Mouse (Mus musculus) embryonic facial prominence, embryonic 14.5 days (tissue): ENCODE measurements around the gene Bst2. TPM values are rescaled to one million over a fixed set of nuclear protein-coding genes. Genes with fewer than 3 reads are reported as not detected.
A peak's percentile ranks its signal among the peaks of the same experiment; 100 is the strongest.
"Not testable (repeated sequence)": the region's sequence is repeated elsewhere in the genome, so short reads cannot be mapped to it uniquely, and the experiment has no call there.

ENCODE experiments used
- ATAC-seq: fragments of 200-750 bp; cut with Nextera tagmentation; 2 replicates; pipeline ENCODE4 v1.8.0; 2017; ENCODE audit warnings: low read depth, moderate number of reproducible peaks, moderate TSS enrichment
- DNase-seq: peaks from one replicate; pipeline ENCODE4 v3.0.0-alpha.2; 2015; ENCODE audit warnings: low spot score
- H3K27ac ChIP-seq: fragments of 300-500 bp; sonication (generic); replicated peaks from 2 replicates; pipeline ENCODE4 v1.5.1; 2014; ENCODE audit warnings: low read depth, mild to moderate bottlenecking, low read length, moderate library complexity
- H3K27me3 ChIP-seq: fragments of 300-500 bp; sonication (generic); replicated peaks from 2 replicates; pipeline ENCODE4 v1.6.1; 2014; ENCODE audit warnings: low read length; ENCODE audit not compliant: control insufficient read depth, insufficient read depth
- H3K36me3 ChIP-seq: fragments of 300-500 bp; sonication (generic); 2 replicates; pipeline ENCODE4 v1.6.1; 2014; ENCODE audit warnings: low read length, mixed read lengths; ENCODE audit not compliant: control insufficient read depth, insufficient read depth
- H3K4me1 ChIP-seq: fragments of 300-500 bp; sonication (generic); 2 replicates; pipeline ENCODE4 v1.6.1; 2014; ENCODE audit warnings: antibody characterized with exemption, low read length; ENCODE audit not compliant: control insufficient read depth, insufficient read depth
- H3K4me2 ChIP-seq: fragments of 300-500 bp; sonication (generic); 2 replicates; pipeline ENCODE4 v1.6.1; 2014; ENCODE audit warnings: low read depth, mild to moderate bottlenecking, low read length, moderate library complexity, mixed read lengths
- H3K4me3 ChIP-seq: fragments of 300-500 bp; sonication (generic); 2 replicates; pipeline ENCODE4 v1.5.1; 2014; ENCODE audit warnings: low read depth, mild to moderate bottlenecking, low read length
- H3K9ac ChIP-seq: fragments of 300-500 bp; sonication (generic); 2 replicates; pipeline ENCODE4 v1.6.1; 2014; ENCODE audit warnings: low read depth, mild to moderate bottlenecking, low read length, moderate library complexity, mixed read lengths
- H3K9me3 ChIP-seq: fragments of 300-500 bp; sonication (generic); 2 replicates; pipeline ENCODE4 v1.6.1; 2016; ENCODE audit warnings: low read length; ENCODE audit not compliant: control insufficient read depth
- WGBS: fragments of 180-500 bp; shearing (Covaris S2); extraction: QIAGEN DNeasy Blood & Tissue Kit; methylation state at CpG from one replicate; pipeline ENCODE4 v1.1.7; 2014; 5-methylcytosine and 5-hydroxymethylcytosine counted together
- polyA plus RNA-seq: library from polyadenylated mRNA; unstranded; fragments of >200 nt; fragmentation: Nextera tagmentation; extraction: Ambion mirVana; gene quantifications from 2 replicates; pipeline ENCODE4 v1.2.1, GENCODE M21; 2014

Bst2 gene
- polyA plus RNA-seq, 1 experiment from 2014 or later, result 16.2 TPM

DNA sequence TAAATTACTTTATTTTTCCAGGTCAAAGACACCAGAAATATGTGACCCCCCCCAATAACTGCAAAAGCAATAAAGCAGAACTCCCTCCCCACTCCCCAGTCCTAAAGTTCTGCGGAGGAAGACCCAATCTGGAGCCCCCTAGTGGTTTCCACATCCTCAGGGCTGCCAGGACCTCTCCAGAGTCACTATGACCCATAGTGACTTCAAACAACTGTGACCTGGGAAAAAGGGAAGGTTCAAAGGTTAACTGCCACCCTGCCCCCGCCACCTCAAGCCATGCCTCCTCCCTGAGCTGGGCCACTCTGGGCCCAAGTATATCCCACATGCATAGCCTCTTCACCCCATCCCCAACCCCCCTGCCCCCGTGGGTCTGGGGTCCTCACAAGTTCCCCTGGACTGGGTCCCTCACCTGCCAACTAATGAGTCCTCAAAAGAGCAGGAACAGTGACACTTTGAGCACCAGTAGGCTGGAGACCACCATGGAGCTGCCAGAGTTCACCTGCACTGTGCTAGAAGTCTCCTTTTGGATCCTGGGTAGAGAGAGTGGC is 2.9 kb downstream of the Bst2 start:
- DNase-seq (no peak), ATAC-seq (no peak)
- Histone ChIP-seq H3K27ac (no peak overlapping the region), H3K4me1 (peaks cover 11% of the 10 kb centered on the region; the same call in 1 of the 2 replicates), H3K4me2 (no peak overlapping the region), H3K9me3 (no peaks in the 10 kb centered on the region), H3K9ac (no peak overlapping the region), H3K4me3 (no peak overlapping the region), H3K36me3 (no peaks in the 10 kb centered on the region), H3K27me3 (no peaks in the 10 kb centered on the region)
- WGBS, result 46% methylated on average over 3 of the region's 3 CpGs

DNA sequence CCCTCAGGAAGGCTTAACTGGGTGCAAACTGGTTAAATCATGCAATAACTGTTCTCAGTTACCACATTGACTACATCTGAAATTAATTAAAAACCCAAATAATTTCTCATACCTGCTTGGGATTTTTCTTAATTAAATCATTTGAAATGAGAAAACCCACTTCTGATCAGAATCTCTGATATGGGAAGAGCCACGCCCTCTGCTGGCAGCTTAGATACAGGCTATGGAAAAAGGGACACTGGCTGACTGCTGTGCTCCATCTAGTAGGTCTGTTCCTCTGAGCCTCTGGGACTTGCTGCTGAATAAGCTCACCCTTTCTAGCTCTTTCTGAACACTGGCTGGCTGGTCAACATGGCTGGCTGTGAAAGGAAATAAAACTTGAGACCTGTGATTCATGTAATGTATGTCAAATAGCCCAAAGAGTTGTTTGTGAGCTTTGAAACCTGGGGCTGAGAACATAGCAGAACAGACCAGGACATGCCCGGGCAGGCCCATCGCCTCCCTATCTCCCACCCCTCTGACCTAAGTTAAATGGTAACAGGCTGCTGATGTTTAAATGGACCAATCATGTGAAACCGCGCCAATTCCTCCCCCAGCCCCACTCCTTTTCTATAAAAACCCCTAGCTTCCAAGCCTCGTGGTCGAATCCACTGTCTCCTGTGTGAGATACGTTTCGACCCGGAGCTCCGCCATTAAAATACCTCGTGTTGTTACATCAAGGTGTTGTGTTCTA is 6.4 kb downstream of the Bst2 start:
- H3K36me3 ChIP-seq, H3K4me2 ChIP-seq, H3K27ac ChIP-seq, ATAC-seq, H3K4me1 ChIP-seq, H3K9me3 ChIP-seq, H3K4me3 ChIP-seq: not testable (repeated sequence)
- DNase-seq, result peak; percentile 44
- 0 out of 2 replicates have a peak overlapping the region, but pooled peaks have one; percentile 8 for H3K9ac ChIP-seq
- peaks cover 12% of the 10 kb centered on the region for H3K27me3 ChIP-seq
- WGBS, result 52% methylated on average over 4 of the region's 12 CpGs

DNA sequence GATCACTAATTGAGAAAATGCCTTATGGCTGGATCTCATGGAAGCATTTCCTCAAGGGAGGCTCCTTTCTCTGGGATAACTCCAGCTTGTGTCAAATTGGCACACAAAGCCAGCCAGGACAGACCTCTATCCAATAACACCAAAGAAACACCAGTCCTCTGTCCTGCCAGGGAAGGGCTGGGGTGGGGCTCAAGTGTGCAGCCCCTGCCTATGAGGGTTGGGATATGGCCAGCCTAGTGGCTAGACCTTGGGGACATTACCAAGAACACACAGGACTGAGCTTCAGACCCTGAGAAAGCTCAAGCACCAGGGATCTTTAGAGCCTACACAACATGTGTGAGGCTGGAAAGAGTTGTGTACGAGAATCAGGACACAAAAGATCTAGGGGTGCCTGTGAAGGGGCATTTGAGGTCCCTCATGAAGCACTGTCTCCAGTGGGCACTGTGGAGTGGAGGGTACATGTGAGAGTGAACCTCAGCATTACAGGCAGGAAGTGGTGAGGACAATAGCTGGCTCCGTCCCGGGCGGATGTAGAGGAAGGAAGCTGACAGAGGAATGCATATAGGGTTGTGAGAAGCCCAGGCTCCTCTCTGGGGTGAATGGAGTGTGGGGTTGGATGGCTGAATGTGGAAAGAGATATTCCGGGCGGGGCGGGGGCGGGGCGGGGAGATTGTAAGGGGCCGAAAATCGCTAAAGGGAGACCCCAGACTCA is 8.7 kb downstream of the Bst2 start:
- 75% methylated on average over 11 of the region's 11 CpGs for WGBS
- Histone ChIP-seq H3K9me3 (no peaks in the 10 kb centered on the region), H3K4me3 (no peak overlapping the region), H3K9ac (no peak overlapping the region), H3K4me1 (peaks cover 7% of the 10 kb centered on the region), H3K27ac (peak overlapping the region; percentile 52), H3K36me3 (no peaks in the 10 kb centered on the region), H3K27me3 (peaks cover 27% of the 10 kb centered on the region), H3K4me2 (no peak overlapping the region)
- no peak for ATAC-seq
- DNase-seq, result no peak

DNA sequence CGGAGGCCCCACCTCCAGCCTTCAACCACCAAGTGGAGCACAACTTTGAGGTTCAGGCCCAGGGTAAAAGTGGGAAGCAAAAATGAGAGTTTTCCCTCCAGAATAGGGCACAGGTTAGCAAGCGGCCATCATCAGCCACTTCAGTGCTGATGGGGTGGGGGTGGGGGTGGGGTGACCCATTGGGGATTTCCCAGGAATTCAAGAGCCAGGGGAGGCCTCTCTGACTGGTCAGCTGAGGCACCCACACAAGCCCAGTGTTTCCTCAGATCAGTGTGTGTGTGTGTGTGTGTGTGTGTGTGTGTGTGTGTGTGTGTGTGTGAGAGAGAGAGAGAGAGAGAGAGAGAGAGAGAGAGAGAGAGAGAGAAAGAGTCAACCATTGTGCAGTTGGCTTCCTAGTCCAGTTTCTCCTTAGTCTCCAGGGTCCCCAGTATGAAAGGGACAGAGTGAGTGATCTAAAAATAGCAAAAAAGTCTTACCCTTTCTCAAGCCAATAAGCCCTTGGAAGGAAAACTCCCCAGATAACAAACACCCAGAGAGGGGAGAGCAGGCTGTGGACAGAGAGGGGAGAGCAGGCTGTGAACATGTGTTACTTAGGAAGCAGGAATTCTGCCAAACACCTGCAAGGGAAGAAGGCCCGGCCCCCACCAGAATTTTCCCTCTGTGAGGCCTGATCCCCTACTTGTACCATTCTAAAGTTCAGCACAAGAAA is 9.9 kb downstream of the Bst2 start:
- DNase-seq, result peak; percentile 41
- Histone ChIP-seq H3K27ac (peak overlapping the region; percentile 52), H3K4me1 (peaks cover 7% of the 10 kb centered on the region), H3K4me3 (no peak overlapping the region), H3K36me3 (no peaks in the 10 kb centered on the region), H3K4me2 (no peak overlapping the region), H3K27me3 (peaks cover 27% of the 10 kb centered on the region), H3K9me3 (no peaks in the 10 kb centered on the region), H3K9ac (no peak overlapping the region)
- no peak for ATAC-seq
- WGBS, result 54% methylated on average over 3 of the region's 3 CpGs

DNA sequence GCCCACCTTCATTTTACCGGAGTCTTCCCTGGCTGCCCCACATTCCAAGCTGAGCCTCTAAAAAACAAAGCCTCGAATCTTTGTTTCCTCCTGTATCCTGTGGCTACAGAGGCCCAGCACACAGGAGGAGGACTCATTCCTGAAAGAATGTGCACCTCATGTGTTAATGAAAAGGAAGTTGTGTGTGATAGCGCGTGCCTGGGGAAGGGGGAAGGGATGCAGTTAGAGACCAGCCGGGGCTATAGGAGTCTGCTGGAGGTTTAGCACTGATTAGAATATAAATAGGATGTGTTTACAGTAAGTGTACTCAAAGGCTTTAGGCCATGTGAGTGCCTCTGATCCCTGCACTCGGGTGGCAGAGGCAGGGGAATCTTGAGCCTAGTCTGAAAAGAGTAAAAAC is 11.0 kb downstream of the Bst2 start:
- Histone ChIP-seq H3K4me3 (no peak overlapping the region), H3K9me3 (no peaks in the 10 kb centered on the region), H3K27me3 (peaks cover 27% of the 10 kb centered on the region), H3K9ac (no peak overlapping the region), H3K27ac (peak overlapping the region; percentile 52; the same call in 1 of the 2 replicates), H3K4me2 (no peak overlapping the region), H3K36me3 (no peaks in the 10 kb centered on the region), H3K4me1 (peaks cover 7% of the 10 kb centered on the region)
- DNase-seq, result peak; percentile 54
- ATAC-seq, result 0 out of 2 replicates have a peak, but pooled peaks have one; percentile 20
- 20% methylated on average over 6 of the region's 6 CpGs for WGBS

DNA sequence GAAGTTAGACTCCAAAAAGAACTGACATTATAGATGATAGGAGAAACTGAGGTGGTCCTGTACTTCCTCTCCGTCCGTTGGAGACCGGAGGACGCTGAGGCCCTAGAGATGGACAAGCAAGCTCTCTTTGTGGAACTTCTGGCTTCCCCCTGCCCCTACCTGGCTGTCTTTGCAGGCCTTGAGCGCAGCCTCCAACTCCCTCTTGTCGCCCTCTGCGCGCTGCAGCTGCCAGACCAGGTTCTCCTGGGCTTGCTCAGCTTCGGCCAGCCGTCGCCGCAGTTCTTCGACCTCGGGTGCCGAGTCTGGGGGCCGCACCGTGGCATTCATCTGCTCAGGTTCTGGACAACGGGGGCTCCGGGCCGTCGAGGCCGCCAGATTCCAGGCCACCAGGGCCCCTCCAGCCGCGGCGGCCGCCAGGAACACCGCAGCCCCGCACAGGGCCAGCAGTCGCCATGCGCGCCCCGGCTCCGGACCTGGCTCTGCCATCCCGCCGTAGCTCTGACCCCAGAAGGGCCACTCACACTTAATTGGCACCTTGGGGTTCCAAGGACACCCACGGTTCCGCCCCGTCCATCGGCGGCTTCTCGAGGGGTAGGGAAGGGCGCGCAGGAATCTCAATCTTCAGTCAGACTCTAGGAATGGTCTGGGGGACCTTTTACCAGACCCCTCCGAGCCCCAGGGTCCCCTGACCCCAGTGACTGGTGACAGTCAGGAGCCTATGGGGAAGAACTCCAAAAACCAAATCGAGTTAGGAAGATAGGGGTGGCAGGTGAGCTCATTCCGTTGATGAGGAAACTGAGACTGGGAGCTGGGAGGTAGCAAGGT is 11.8 kb downstream of the Bst2 start, which contains the start of gene Ccdc194:
Gene Ccdc194, minus strand, starts transcription at position 486 of the 825 bp plus-strand sequence.
- no peaks in the 10 kb centered on the region for H3K36me3 ChIP-seq
- peak within 1 kb of the TSS; percentile 52; the same call in 1 of the 2 replicates for H3K27ac ChIP-seq
- H3K4me2 ChIP-seq, result peak within 1 kb of the TSS; percentile 24; the same call in 1 of the 2 replicates
- peaks cover 3% of the 10 kb centered on the region; the same call in 1 of the 2 replicates for H3K4me1 ChIP-seq
- ATAC-seq (no peak), DNase-seq (no peak)
- peaks cover 27% of the 10 kb centered on the region for H3K27me3 ChIP-seq
- H3K9ac ChIP-seq, result peak within 1 kb of the TSS; percentile 38; the same call in 1 of the 2 replicates
- H3K9me3 ChIP-seq, result no peaks in the 10 kb centered on the region
- peak within 1 kb of the TSS; percentile 8; the same call in 1 of the 2 replicates for H3K4me3 ChIP-seq
- 9% methylated on average over 33 of the region's 46 CpGs for WGBS

DNA sequence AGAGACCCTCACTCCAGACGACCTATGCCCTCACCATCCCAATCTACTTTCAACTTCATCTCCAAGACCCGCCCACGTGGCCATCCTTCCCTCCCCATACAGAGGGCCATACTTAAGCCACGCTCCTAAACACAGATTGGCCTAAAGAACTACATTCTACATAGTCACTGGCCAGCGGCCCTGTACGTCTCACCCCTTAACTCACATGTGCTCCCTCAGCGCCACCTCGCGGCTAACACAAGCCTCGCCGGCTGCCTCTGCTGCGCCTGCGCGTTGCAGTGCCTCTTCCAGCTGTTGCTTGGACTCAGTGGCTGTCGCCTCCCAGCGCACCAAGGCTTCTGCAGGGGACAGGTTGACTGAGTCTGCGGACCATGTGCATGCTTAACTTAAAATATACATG is 15.6 kb downstream of the Bst2 start:
- H3K4me1 ChIP-seq, result no peaks in the 10 kb centered on the region
- H3K9ac ChIP-seq, result no peak overlapping the region
- H3K9me3 ChIP-seq, result no peaks in the 10 kb centered on the region
- H3K4me2 ChIP-seq, result peak overlapping the region; percentile 32
- ATAC-seq, result peak; percentile 92
- WGBS, result 7% methylated on average over 16 of the region's 17 CpGs
- peaks cover 22% of the 10 kb centered on the region for H3K27me3 ChIP-seq
- H3K27ac ChIP-seq, result no peak overlapping the region
- H3K36me3 ChIP-seq, result no peaks in the 10 kb centered on the region
- peak; percentile 95 for DNase-seq
- no peak overlapping the region for H3K4me3 ChIP-seq
